Mouse (Mus musculus) hindlimb bud, embryonic 11.5 days (tissue): ENCODE measurements around the gene Lingo1.

Experiments
- DNase-seq: peaks from one replicate; pipeline ENCODE4 v3.0.0-alpha.2; 2012; ENCODE audit warnings: low read depth, low spot score; ENCODE audit errors: extremely low spot score

Gene Lingo1

GRCm38 (mm10) chr9:56681950-56682349 lies 114.3 kb downstream of the Lingo1 start:
- DNase-seq, result no peak

DNA sequence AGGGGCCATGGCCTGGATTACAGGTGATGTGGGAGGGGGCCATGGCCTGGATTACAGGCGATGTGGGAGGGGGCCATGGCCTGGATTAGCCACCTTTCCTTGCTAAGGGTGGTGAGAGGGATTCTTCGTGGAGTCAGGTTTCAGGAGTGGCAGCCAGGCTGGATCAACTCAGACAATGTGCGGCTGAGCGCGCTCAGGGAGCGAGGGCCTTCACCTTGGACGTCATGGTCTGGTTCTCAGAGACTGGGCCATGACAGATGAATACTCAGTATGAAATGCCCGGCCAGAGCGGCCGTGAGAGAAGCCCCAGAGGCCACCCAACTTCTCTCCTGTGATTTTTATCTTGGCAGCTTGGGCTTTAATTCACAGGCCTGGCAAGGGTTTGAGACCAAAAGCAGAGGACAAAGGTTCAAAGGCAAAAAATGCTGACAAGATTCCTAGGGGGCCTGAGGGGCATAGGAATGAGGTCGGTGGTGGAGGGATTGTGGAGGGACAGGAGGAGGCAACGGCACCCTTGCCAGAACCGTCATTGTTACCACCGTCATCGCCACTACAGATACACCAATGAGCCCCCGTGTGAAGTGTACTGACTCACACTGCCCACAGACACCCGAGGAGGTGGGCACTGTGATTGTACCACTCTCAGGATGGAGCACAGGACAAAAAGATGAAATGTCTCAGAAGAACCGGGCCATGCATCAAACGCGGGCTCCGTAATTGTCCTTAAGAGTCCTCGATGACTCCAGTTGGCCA lies 117.2 kb downstream of the Lingo1 start:
- no peak for DNase-seq

DNA sequence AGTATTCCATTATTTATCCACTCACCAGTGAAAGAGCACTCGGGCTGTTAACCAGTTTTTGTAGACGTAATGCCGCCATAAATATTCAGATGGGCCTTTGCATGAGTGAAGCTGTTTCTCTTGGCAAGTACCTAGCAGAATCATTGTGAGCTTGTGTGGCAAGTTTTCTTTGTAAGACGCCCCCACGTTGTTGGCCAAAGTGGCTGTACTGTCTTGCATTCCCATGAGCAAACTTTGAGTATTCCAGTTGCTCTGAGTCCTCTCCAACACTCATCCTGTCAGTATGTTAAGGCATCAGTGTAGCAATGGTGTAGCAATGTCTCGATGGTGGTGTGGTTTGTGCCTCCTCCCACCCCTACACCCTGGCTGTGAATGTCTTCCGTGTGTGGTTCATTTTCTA lies 120.6 kb downstream of the Lingo1 start:
- no peak for DNase-seq

GRCm38 (mm10) chr9:56669605-56670221 lies 126.6 kb downstream of the Lingo1 start:
- DNase-seq, result no peak

DNA sequence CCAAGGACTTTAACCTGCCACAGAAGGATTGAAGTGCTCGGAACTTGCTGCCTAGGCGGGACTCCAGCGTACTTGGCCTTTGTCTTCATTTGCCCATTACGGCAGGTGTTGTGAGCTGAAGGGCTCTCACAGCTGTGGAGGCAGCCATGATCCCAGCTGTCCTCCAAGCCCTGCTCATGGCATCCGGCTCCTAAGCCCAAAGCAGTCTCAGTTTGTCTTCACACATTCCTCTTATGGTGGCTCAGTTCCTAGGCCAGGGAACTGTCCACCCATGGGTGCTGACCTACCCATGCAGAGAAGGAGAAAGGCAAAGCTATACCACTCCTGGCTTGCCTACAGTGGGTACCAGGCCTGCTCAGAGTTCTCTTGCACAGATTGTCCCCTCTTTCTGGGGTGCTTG lies 132.1 kb downstream of the Lingo1 start:
- no peak for DNase-seq

DNA sequence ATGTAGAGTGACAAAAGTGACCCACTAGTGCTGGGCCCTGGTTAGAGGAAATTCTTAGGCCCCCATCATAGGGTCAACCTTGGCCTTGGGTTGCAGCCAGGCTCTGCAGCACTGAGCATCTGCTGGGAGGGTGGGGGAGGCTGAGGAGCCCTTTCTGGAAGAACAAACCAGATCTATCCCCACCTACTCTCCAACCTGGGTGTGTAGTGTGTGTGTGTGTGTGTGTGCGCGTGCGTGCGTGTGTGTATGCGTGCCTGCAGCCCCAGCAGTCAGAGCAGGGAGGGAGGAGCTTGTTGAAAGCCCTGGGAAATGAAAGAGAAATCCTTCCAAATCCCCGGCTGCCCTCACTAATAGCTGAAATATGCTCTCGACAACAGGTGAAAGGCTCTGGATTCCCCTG lies 133.3 kb downstream of the Lingo1 start:
- no peak for DNase-seq

GRCm38 (mm10) chr9:56662405-56662804 lies 133.9 kb downstream of the Lingo1 start:
- DNase-seq, result no peak

DNA sequence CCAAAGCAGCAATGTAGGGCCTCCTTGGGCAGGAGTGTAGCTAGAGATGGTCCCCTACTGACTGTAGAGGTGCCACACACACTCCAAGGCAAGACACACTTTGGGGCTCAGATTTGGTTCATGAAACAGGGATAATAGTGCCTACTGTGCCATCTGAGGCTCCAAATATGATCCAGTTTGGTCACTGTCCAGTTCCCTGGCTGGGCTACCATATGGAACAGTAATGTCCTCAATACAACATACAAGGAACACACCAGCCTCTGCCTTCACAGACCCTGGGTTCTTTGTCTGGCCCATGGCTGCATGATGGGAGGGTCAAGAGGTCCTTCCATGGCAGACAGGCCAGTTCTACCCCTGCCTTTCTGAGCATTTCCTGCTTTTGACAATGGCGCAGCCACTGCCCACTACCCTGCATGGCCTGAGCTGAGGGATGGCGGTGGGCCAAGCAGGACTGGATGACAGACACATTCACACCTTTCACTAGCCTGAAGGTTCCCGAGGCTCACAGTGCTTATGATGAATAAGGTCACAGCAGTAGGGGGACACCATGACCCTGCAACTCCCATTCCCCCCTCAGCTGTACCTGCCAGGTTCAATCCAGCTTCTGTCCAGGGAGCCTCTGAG lies 134.9 kb downstream of the Lingo1 start:
- no peak for DNase-seq

- no peak for DNase-seq
These were observed 137.7 kb downstream of the Lingo1 start for GRCm38 (mm10) chr9:56658580-56658979.

DNA sequence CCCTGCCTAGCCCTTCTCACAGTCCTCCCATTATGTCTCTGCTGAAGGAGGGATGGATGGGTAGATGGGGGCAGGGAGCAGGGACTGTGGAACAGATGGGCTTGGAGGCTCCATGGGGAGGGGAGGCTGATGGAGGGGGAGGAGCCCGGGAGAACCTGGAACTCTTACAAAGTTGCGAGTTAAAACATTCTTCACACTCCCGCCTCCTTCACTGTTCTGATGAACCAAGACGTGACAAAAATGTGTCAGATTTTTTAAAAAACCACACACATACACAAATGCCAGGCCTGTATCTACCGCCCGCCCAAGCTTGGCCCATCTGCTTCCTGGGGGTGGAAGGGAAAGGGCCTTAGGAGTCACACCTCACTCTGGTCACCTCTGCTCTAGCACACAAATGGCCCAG lies 138.3 kb downstream of the Lingo1 start:
- no peak for DNase-seq

- DNase-seq, result no peak
These were observed 139.3 kb downstream of the Lingo1 start for GRCm38 (mm10) chr9:56656766-56657542.

GRCm38 (mm10) chr9:56655167-56655566 lies 141.1 kb downstream of the Lingo1 start:
- DNase-seq, result no peak

DNA sequence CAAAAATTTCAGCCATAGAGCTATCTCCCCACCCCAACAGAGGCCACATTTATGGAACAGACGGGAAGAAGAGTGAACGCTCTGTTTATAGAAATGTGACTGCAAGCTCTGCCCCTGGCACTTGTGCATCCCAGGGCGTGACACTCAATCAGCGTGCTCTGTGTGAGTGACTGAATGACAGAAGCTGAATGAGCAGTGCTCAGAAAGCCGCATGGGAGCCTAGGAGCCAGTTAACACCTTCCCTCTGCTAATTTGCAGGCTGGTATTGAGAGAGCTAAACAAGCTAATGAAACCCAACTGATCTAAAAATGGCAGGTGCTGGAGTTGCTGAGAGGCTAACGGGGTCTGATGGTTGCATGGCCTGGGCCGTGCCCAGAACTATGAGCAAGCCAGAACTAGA lies 143.7 kb downstream of the Lingo1 start:
- DNase-seq, result no peak

DNA sequence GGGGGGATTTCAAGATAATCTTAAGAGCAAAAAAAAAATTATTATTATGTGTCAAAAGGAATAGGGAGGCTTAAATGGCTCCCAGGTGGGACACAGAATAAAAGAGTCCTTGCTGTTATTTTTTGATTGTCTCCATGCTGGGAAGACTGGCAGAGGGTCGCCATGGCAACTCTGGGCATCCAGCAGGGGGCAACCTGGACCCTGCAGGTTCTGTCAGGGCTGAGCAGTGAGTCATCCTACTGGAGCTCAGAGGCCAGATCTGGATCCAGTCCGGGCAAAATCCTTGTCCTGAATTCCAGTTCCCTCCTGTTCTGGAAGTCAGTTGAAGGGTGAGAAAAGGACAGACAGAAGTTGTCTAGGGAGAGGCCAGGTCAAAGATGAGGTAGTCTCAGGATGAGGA lies 144.7 kb downstream of the Lingo1 start:
- DNase-seq, result no peak

DNA sequence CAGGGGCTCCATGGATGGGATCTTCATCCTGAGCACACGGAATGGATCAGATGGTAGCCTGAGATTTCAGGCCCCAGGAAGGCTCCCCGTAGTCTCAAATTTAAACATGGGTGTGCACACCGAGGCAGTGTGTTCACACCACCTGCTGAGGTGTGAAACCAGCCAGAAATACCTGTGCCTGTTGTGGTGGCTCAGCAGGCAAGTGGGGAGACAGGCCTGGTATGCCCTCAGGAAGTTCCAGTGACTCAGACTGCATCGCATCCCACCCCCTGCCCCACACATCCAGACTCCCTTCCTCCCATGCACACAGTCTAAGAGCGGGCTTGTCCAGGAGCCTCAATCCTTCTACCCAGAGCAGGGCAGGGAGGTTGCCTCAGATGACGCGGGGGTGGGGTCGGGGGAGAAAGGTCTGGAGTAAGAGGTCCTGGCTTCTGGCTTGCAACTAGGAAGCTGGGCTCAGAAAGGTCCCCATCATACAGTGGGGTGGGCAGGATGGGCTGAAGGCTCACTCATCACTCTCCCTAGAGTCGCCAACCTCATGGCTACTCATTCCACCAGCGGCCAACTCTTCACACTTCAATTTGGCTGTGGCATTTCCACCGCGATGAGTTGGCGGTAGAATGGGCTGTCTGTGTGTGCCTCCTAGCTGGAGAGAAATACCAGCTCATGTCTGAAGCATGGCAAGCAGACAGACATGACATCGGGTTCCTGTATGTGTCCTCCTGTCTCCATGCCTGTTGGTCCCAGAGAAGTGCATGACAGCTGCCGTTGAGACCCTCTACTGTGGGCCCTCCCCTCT lies 149.8 kb downstream of the Lingo1 start:
- no peak for DNase-seq

DNA sequence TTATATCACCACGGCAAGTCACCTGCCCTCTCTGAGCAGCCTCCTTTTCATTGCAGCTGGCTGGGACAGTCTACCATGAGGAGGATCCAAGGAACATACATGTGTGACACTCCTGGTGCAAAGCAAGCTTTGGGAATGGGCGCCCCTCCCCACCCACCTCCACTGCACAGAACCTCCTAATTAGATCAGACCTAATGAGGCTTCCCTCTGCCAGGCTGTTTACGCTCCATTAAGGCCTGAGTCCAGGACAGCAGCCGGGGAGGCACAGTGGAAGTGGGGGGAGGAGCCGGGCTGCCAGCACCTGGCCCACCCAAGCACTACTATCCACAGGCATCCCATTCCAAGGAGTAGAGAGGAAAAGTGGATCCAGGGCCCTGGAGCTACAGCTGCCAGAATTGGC lies 152.8 kb downstream of the Lingo1 start:
- DNase-seq, result no peak

GRCm38 (mm10) chr9:56638226-56638905 lies 157.9 kb downstream of the Lingo1 start:
- peak; percentile 35 for DNase-seq

- DNase-seq, result no peak
These were observed 158.8 kb downstream of the Lingo1 start for GRCm38 (mm10) chr9:56637403-56637857.

DNA sequence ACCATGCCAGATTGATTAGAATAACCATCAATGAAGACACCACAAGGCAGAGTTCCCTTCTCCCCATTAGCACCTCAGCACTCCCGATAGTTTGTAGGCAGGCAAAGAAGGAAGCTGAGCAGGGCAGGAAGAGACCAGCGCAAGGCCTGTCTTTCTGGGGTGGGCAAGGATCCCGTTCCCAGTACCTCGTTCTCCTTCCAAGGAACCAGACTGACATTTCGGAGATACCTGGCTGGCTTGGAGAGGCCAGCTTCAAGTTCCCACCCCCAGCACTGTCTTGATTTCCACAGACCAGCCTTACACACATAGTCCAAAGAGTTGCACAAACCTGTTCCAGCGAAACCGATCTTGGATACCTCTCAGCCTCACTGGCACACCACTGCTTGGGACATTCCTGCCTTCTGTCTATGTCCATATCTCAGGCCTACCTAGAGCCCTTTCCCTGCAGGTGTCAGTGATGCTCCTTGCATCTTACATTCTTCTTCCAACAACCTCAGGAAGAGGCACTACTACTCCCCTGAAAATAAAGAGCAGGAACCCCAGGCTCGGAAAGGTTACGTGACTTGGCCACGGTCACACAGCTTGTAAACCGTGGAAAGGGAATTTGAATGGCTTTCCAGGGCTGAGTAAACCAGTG lies 159.4 kb downstream of the Lingo1 start:
- no peak for DNase-seq

- peak; percentile 89 for DNase-seq
These were observed 160.1 kb downstream of the Lingo1 start for GRCm38 (mm10) chr9:56636214-56636613.
